Mouse (Mus musculus): ENCODE results near the gene Tymp. TPM values are rescaled to one million over a fixed set of nuclear protein-coding genes. Genes with fewer than 3 reads are reported as not detected.

Gene Tymp
- polyA plus RNA-seq, 1 experiment from 2014 or later, result 2.2 TPM

DNA sequence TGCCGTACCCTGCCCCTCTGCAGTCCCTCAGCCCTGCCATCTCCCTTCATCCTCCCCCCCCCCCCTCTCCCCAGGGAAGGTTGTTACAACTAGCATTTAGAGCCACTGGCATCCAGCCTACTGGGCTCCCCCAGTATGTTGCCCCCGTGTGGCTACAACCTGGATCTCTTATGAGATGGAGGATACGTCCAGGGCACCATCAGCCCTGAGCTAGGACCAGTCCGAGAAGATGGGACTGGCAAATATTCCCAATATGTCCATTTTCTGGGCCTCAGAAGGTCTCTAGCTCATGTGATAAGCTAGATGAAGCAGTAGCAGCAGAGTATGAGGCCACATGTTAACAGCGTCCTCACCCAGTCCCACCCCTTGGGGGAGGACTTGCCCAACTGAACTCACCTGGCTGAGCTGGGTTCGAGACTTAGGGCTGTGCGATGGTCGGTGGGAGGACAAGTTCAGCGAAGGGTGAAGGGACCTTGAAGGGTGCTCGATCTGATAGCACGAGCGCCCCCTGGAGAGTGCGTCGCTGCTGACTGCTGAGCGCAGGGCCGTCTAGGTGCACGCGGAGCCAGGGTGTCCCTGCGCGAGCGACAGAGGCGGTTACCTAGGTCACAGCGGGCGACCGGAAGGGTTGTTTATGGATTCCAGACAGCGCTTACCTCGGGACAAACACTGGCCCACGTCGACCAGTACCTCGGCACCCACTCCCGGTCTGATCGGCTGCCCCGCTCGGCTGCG is 3.6 kb downstream of the Tymp start:
- H3K4me3 ChIP-seq, result peak overlapping the region; percentile 62
- peak overlapping the region; percentile 80 for H3K9ac ChIP-seq
- peak overlapping the region; percentile 94 for H3K27ac ChIP-seq (replicated peaks)
- peaks cover 46% of the 10 kb centered on the region for H3K36me3 ChIP-seq
- H3K4me2 ChIP-seq, result peak overlapping the region; percentile 73
- 1% methylated on average over 35 of the region's 35 CpGs for WGBS
- H3K27me3 ChIP-seq, result peaks cover 32% of the 10 kb centered on the region
- peaks cover 26% of the 10 kb centered on the region for H3K4me1 ChIP-seq (replicated peaks)
- peak; percentile 87 for ATAC-seq (ENCODE audit: low read depth)
- no peaks in the 10 kb centered on the region for H3K9me3 ChIP-seq

DNA sequence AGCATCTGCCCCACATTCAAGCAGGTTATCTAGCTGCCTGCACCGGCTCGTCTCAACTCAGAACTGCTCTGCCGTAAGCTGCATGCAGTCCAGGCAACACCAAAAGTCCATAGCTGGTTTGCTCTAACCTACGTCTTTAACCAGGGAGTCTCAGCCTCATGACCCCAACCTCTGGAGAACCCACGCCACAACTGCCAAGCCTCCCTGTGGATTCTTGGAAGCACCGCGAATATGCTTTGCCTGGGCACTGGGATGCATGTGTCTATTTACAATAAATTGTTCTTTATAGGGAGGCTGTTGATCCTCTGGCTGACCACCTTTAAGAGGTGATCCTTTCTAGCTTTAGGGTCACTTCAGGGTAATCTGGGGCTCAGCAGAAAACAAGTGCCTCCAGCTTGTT is 4.3 kb downstream of the Tymp start:
- Histone ChIP-seq H3K9ac (peak overlapping the region; percentile 80; the same call in 1 of the 2 replicates), H3K4me3 (peak overlapping the region; percentile 62), H3K27ac (replicated peaks) (no peak overlapping the region), H3K27me3 (peaks cover 25% of the 10 kb centered on the region), H3K4me2 (peak overlapping the region; percentile 73), H3K36me3 (peaks cover 53% of the 10 kb centered on the region), H3K4me1 (replicated peaks) (peaks cover 24% of the 10 kb centered on the region), H3K9me3 (no peaks in the 10 kb centered on the region)
- ATAC-seq (ENCODE audit: low read depth), result no peak
- WGBS, result 84% methylated on average over 7 of the region's 7 CpGs

DNA sequence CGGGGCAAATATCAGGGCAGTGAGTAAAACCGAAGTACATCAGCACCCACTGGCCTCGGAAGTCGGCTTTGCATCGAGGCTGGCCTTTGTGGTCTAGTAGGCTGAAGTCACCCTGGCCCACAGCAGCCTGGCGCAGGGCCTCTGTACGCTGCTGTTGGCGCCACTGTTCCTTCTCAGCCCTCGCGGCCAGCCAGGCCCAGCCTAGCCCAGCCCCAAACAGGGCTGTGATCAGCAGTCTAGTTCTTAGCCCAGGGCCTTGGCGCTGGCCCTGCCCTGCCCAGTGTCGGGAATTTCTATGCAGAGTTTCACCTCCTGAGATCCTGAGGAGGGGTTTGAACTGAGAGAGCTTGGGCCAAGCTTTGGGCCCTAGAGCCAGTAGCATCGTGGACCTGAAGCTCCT is 4.8 kb downstream of the Tymp start:
- Histone ChIP-seq H3K9me3 (no peaks in the 10 kb centered on the region), H3K27ac (replicated peaks) (no peak overlapping the region), H3K4me1 (replicated peaks) (peaks cover 19% of the 10 kb centered on the region), H3K36me3 (peaks cover 57% of the 10 kb centered on the region), H3K27me3 (peaks cover 21% of the 10 kb centered on the region), H3K4me3 (no peak overlapping the region), H3K4me2 (no peak overlapping the region), H3K9ac (no peak overlapping the region)
- ATAC-seq (ENCODE audit: low read depth), result no peak
- WGBS, result 88% methylated on average over 13 of the region's 13 CpGs

DNA sequence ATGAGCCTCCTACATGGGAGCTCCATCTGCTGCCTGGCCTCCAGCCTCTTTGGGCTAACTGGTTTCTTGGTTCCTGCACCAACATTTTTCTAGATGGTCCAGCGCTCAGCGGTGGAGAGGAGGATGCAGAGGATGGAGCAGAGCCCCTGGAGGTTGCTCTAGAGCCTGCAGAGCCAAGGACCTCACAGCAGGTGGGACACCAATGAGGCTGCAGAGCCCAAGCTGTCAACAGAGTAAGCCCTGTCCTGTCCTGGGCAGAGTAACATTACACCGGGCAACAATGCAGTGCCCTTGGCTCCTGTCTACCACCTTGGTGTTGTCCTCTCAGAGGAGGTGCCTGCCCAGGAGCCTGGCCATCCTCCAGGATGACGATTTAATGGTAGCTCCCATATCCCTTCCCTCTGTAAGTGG is 11.7 kb downstream of the Tymp start:
- Histone ChIP-seq H3K4me3 (no peak overlapping the region), H3K4me1 (replicated peaks) (no peaks in the 10 kb centered on the region), H3K4me2 (no peak overlapping the region), H3K36me3 (peaks cover 98% of the 10 kb centered on the region), H3K27ac (replicated peaks) (no peak overlapping the region), H3K27me3 (no peaks in the 10 kb centered on the region), H3K9me3 (no peaks in the 10 kb centered on the region), H3K9ac (no peak overlapping the region)
- ATAC-seq (ENCODE audit: low read depth), result no peak
- WGBS, result 91% methylated on average over 4 of the region's 4 CpGs

DNA sequence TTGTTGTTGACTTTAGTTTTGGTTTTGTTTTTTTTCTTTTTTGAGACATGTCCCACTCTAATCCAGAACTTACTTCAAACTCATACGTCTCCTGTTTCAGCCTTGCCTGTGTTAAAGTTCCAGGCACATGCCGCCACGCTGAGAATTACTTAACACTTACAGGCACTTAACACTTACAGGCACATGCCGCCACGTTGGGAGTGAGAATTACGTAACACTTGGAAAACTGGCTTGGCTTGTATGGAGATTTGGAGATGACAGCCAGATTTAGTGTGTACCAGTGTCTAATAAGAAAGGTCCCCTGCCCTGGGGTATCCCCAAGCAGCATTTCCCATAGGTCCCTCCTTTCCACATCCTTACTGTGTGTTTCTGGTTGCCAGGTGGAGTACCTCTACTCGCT is 13.8 kb downstream of the Tymp start:
- WGBS, result 93% methylated on average over 7 of the region's 7 CpGs

DNA sequence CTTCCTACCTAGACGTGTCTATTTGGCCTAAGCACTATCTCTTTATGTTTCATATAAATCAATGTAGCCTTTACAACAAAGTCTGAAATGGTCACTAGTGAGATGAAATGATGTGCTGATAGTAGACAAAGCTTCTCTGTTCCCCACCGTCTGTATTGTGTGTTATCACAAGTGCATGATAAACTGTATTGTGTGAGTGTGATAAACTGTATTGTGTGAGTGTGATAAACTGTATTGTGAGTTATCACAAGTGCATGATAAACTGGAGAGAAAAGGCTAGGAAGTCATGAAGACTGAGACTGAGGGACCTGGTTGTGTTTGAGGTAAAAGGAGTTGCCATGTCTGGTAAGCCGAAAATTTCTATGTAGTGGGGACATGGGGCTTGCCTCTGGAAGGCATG is 18.1 kb downstream of the Tymp start:
- no peak overlapping the region for H3K4me3 ChIP-seq
- WGBS, result 85% methylated on average over 3 of the region's 3 CpGs

More for the DNA sequence above, 13.8 kb downstream of the Tymp start:
- no peak for ATAC-seq (ENCODE audit: low read depth)
- Histone ChIP-seq H3K9me3 (no peaks in the 10 kb centered on the region), H3K4me1 (replicated peaks) (peaks cover 13% of the 10 kb centered on the region; the same call in 1 of the 2 replicates), H3K27me3 (no peaks in the 10 kb centered on the region), H3K4me3 (no peak overlapping the region), H3K27ac (replicated peaks) (no peak overlapping the region), H3K9ac (no peak overlapping the region), H3K4me2 (no peak overlapping the region), H3K36me3 (peaks cover 78% of the 10 kb centered on the region)

DNA sequence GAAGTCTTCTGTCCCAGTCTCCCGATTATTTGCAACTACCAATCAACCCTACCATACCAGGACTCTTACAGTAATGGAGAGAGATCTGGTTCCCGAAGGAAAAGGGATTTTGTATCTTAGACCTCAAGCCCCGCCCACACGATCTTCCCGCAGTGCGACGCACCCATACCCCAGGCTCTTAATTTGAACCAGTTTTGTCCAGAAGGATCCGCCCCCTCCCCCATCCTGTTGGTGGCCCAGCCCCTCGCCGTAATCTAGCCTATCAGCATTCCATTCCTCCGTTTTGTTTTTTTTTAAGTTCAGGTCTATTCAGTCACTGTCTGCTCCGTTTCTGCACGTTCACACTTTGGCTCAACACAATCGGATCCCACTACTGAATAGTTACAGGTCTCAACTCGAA is 20.5 kb downstream of the Tymp start:
- peak overlapping the region; percentile 90 for H3K9ac ChIP-seq
- no peaks in the 10 kb centered on the region for H3K9me3 ChIP-seq
- 0% methylated on average over 15 of the region's 15 CpGs for WGBS
- H3K4me2 ChIP-seq, result peak overlapping the region; percentile 86
- H3K27me3 ChIP-seq, result no peaks in the 10 kb centered on the region
- peak overlapping the region; percentile 84 for H3K4me3 ChIP-seq
- ATAC-seq (ENCODE audit: low read depth), result peak; percentile 65
- peaks cover 43% of the 10 kb centered on the region for H3K4me1 ChIP-seq (replicated peaks)
- H3K36me3 ChIP-seq, result peaks cover 39% of the 10 kb centered on the region
- H3K27ac ChIP-seq (replicated peaks), result peak overlapping the region; percentile 86

More for the DNA sequence above, 18.1 kb downstream of the Tymp start:
- H3K9ac ChIP-seq, result no peak overlapping the region
- no peaks in the 10 kb centered on the region for H3K9me3 ChIP-seq
- no peak for ATAC-seq (ENCODE audit: low read depth)
- no peak overlapping the region for H3K4me2 ChIP-seq
- peaks cover 43% of the 10 kb centered on the region for H3K4me1 ChIP-seq (replicated peaks)
- no peaks in the 10 kb centered on the region for H3K27me3 ChIP-seq
- H3K36me3 ChIP-seq, result peaks cover 38% of the 10 kb centered on the region
- no peak overlapping the region for H3K27ac ChIP-seq (replicated peaks)

DNA sequence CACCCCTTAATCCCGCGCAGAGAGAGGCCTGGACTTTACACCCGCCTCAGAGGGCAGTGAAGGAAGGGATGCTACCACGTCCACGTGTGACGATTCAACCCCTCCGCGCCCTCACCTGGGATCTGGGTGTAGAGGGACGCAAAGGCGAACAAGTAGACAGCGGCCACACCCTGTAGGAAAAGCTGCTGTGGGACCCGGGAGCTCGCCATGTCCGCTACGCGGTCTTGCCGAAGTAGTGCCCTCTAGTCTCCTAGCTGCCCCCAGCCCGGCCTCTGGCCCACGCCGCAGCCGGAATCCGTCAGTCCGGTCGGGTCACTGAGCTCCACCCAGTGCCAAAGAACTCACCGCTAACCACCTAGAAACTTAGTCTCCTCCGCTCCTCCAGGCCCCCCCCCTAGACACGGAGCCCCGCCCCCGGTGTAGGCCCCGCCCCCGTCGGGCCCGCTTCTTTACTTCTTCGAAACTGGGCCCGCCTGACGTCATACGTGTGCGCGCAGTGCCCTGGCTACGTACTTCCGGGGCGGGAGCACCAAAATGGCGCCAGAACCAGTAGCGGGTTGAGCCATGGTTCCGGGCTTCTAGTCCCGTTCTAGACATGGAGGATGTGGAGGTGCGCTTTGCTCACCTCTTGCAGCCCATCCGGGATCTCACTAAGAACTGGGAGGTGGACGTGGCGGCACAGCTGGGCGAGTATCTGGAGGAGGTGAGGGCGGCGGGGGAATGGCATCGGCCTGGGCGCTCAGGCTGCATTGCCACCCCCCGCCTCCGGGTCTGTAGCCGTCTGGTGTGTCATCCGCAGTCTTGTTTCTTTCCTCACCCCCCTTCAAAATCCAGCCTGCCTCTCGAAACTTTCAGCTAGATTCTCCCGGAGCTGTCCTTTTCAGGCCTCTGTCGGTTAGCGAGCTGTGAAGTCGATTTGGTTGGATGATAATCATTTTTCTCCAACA is 21.3 kb downstream of the Tymp start, which contains the start of the genes Lmf2 and Ncaph2:
Lmf2 (minus strand) TSS at position 419 of the 947 bp plus-strand sequence.
Ncaph2 (plus strand) TSS at position 479 of the 947 bp plus-strand sequence.
- Histone ChIP-seq H3K36me3 (peaks cover 39% of the 10 kb centered on the region), H3K9ac (peak within 1 kb of the TSS; percentile 90), H3K4me1 (replicated peaks) (peaks cover 43% of the 10 kb centered on the region), H3K27me3 (no peaks in the 10 kb centered on the region), H3K4me2 (peak within 1 kb of the TSS; percentile 86), H3K9me3 (no peaks in the 10 kb centered on the region), H3K4me3 (peak within 1 kb of the TSS; percentile 84), H3K27ac (replicated peaks) (peak within 1 kb of the TSS; percentile 86)
- ATAC-seq (ENCODE audit: low read depth), result peak; percentile 91
- WGBS, result under 1% methylated on average over 64 of the region's 64 CpGs

DNA sequence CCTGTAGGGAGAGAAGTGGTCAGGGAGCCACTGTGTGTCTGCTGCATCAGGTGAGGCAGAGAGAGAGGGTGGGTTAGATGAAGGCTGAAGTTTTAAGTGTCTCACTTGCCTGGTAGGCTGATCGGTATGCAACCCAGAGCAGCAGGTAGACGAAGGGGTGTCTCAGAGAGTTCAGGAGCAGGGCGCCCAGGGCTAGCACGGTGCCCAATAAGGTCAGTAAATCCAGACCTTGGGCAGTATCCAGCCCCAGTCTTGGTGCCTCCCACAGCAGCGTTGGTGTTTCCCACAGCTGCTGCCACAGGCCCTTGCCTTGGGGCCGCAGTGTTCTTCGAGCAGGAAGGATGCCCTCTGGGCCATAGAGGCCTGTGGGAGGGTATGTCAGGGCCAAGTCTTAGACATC is 22.4 kb downstream of the Tymp start:
- 0 out of 2 replicates have a peak, but pooled peaks have one; percentile 1 for ATAC-seq (ENCODE audit: low read depth)
- Histone ChIP-seq H3K36me3 (peaks cover 44% of the 10 kb centered on the region), H3K27ac (replicated peaks) (no peak overlapping the region), H3K4me2 (peak overlapping the region; percentile 86), H3K9me3 (no peaks in the 10 kb centered on the region), H3K4me1 (replicated peaks) (peaks cover 43% of the 10 kb centered on the region), H3K9ac (peak overlapping the region; percentile 90), H3K4me3 (peak overlapping the region; percentile 84), H3K27me3 (no peaks in the 10 kb centered on the region)
- WGBS, result 78% methylated on average over 7 of the region's 7 CpGs

DNA sequence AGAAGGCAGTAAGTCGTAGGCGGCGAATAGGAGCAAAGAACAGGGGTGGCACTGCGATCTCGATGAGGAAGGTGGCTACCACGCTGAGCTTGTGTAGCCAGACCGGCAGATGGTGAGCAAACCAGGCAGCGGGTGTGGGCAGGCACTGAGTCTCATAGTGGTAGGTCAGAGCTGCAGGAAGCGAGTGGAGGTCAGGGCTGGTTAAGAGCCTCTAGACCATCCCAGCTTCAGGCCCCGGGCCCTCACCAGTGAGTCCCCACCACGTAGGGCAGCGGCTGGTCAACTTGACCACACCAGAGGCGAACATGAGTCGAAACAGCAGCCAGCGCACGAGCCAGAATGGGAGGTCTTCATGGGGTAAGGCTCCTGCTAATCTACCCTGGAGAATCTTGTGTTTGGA is 23.0 kb downstream of the Tymp start:
- ATAC-seq (ENCODE audit: low read depth), result no peak
- H3K27ac ChIP-seq (replicated peaks), result no peak overlapping the region
- peaks cover 44% of the 10 kb centered on the region for H3K36me3 ChIP-seq
- peak overlapping the region; percentile 90; the same call in 1 of the 2 replicates for H3K9ac ChIP-seq
- H3K4me2 ChIP-seq, result peak overlapping the region; percentile 86
- peaks cover 37% of the 10 kb centered on the region for H3K4me1 ChIP-seq (replicated peaks)
- peak overlapping the region; percentile 84; the same call in 1 of the 2 replicates for H3K4me3 ChIP-seq
- H3K9me3 ChIP-seq, result no peaks in the 10 kb centered on the region
- WGBS, result 97% methylated on average over 16 of the region's 16 CpGs
- H3K27me3 ChIP-seq, result no peaks in the 10 kb centered on the region

DNA sequence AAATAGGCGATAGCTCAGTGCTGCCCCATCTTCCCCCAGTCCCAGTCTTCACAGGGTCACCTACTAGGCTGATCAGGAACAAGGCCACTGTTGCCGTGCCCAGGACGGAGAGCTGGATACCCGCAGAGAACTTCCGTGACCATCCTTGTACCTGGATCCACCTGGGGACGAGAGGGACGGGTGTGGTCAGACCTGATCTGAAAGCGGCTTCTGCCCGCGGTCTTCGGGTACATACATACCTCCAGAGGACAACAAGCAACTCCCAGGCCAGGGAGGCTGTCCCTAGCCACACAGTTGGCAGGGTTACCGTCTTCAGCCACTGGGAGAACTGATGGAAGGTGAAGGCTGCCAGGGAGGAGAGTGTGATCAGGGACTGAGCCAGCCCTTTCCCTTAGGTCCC is 24.0 kb downstream of the Tymp start:
- no peaks in the 10 kb centered on the region for H3K27me3 ChIP-seq
- H3K4me1 ChIP-seq (replicated peaks), result peaks cover 29% of the 10 kb centered on the region
- H3K4me3 ChIP-seq, result no peak overlapping the region
- peaks cover 44% of the 10 kb centered on the region for H3K36me3 ChIP-seq
- H3K9ac ChIP-seq, result no peak overlapping the region
- H3K4me2 ChIP-seq, result no peak overlapping the region
- H3K9me3 ChIP-seq, result no peaks in the 10 kb centered on the region
- no peak for ATAC-seq (ENCODE audit: low read depth)
- no peak overlapping the region for H3K27ac ChIP-seq (replicated peaks)
- WGBS, result 96% methylated on average over 12 of the region's 12 CpGs

DNA sequence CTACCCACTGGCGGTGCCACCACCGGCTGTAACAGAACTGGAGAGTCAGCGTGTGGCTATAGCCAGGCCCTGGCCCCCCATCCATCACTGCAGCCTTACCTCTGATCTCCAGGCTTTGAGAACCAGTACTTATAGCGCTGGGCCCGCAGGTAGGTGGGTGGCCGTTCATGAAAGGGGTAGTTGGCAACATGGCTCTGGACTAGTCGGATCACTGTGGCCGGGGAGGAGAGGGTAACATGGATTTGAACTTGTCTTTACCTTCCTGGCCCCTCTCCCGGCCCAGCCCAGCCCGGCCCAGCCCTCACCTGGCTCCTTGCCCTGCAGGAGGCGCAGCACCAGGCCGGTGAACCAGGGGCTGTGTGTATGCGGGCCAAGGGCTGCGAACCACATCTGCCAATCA is 24.8 kb downstream of the Tymp start:
- no peak overlapping the region for H3K9ac ChIP-seq
- no peaks in the 10 kb centered on the region for H3K9me3 ChIP-seq
- H3K4me2 ChIP-seq, result no peak overlapping the region
- H3K27ac ChIP-seq (replicated peaks), result no peak overlapping the region
- 96% methylated on average over 14 of the region's 14 CpGs for WGBS
- no peak for ATAC-seq (ENCODE audit: low read depth)
- H3K27me3 ChIP-seq, result no peaks in the 10 kb centered on the region
- peaks cover 23% of the 10 kb centered on the region for H3K4me1 ChIP-seq (replicated peaks)
- H3K4me3 ChIP-seq, result no peak overlapping the region
- H3K36me3 ChIP-seq, result peaks cover 44% of the 10 kb centered on the region
